Mouse (Mus musculus): ENCODE measurements around the gene Mmp19. TPM values are rescaled to one million over a fixed set of nuclear protein-coding genes. Genes with fewer than 3 reads are reported as not detected.
A peak's percentile ranks its signal among the peaks of the same experiment; 100 is the strongest.

Gene Mmp19
- polyA plus RNA-seq (2014; fragmentation: Nextera tagmentation; extraction: Ambion mirVana) = 0.43 and 0.72 TPM in 2 replicates

- DNase-seq (ENCODE audit: low spot score) (no peak), ATAC-seq (replicated peaks; ENCODE audit: low FRiP score, low TSS enrichment, low read depth) (no peak)
- Histone ChIP-seq H3K4me1 (replicated peaks; ENCODE audit: control insufficient read depth, insufficient read depth, low read length) (no peaks in the 10 kb centered on the region), H3K9me3 (ENCODE audit: control insufficient read depth, low read length) (no peaks in the 10 kb centered on the region), H3K27me3 (replicated peaks; ENCODE audit: control insufficient read depth, insufficient read depth, low read length) (no peaks in the 10 kb centered on the region), H3K4me2 (ENCODE audit: low read length) (no peak within 1 kb of the TSS), H3K4me3 (ENCODE audit: low read depth, low read length) (no peak within 1 kb of the TSS), H3K36me3 (ENCODE audit: control insufficient read depth, insufficient read depth, low read length) (no peaks in the 10 kb centered on the region), H3K9ac (ENCODE audit: low read length) (no peak within 1 kb of the TSS), H3K27ac (ENCODE audit: low read depth) (no peak within 1 kb of the TSS)
- WGBS = 64% methylated on average over 7 of the region's 7 CpGs
These were observed at the start of gene Mmp19 for GRCm38 (mm10) chr10:128790398-128791124. Mmp19 (plus strand) TSS chr10:128790910.

DNA sequence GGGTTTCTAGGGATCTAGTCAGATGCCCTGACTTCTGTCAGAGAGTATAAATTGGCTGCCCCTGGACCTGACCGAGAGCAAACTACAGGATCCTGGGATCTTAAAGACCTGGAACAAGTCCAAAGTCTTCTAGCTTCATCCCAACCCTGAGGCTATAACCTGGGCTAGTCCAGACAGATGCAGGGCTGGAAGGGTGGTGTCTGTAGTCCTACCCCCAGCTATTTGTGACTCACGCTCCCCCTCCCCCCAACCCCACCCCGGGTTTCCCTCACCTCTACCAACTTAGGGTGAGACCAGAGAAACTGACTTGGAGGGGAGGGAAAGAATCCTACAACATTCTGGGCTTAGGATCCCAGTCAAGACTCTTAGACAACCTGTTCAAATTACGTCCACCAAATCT is 48.1 kb upstream of the Mmp19 start:
- no peaks in the 10 kb centered on the region; the same call in none of the 2 replicates for H3K4me1 ChIP-seq (replicated peaks; ENCODE audit: control insufficient read depth, insufficient read depth, low read length)
- H3K4me2 ChIP-seq (ENCODE audit: low read length) = peak overlapping the region; percentile 96
- H3K36me3 ChIP-seq (ENCODE audit: control insufficient read depth, insufficient read depth, low read length) = no peaks in the 10 kb centered on the region
- H3K9me3 ChIP-seq (ENCODE audit: control insufficient read depth, low read length) = no peaks in the 10 kb centered on the region
- no peak overlapping the region for H3K27ac ChIP-seq (ENCODE audit: low read depth)
- WGBS = 40% methylated on average over 4 of the region's 4 CpGs
- H3K4me3 ChIP-seq (ENCODE audit: low read depth, low read length) = no peak overlapping the region
- H3K9ac ChIP-seq (ENCODE audit: low read length) = no peak overlapping the region
- H3K27me3 ChIP-seq (replicated peaks; ENCODE audit: control insufficient read depth, insufficient read depth, low read length) = peaks cover 10% of the 10 kb centered on the region
- ATAC-seq (replicated peaks; ENCODE audit: low FRiP score, low TSS enrichment, low read depth) (no peak), DNase-seq (ENCODE audit: low spot score) (no peak)

DNA sequence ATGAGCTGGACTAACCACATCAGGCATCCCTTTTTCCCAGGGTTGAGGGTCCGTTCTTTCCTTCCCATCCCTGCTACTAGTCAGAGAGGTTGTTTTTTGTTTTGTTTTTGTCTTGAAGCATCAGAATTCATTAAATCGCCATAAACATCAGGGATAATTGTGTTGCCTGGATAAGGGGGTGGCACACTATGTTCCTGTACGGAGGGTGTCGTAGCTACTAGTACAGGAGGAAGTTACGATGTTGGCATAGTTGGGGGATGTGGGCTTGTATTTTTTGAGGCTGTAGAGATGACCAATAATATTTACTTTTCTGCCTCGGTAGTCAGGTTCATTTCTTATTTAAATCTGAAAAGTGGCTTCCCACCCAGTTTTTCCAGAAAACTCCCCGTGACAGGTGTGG is 47.5 kb upstream of the Mmp19 start:
- no peaks in the 10 kb centered on the region for H3K9me3 ChIP-seq (ENCODE audit: control insufficient read depth, low read length)
- no peak for DNase-seq (ENCODE audit: low spot score)
- H3K27ac ChIP-seq (ENCODE audit: low read depth) = no peak overlapping the region
- H3K9ac ChIP-seq (ENCODE audit: low read length) = peak overlapping the region; percentile 63
- H3K4me3 ChIP-seq (ENCODE audit: low read depth, low read length) = peak overlapping the region; percentile 62
- peaks cover 10% of the 10 kb centered on the region for H3K27me3 ChIP-seq (replicated peaks; ENCODE audit: control insufficient read depth, insufficient read depth, low read length)
- peak overlapping the region; percentile 96 for H3K4me2 ChIP-seq (ENCODE audit: low read length)
- 6% methylated on average over 7 of the region's 7 CpGs for WGBS
- no peaks in the 10 kb centered on the region; the same call in none of the 2 replicates for H3K4me1 ChIP-seq (replicated peaks; ENCODE audit: control insufficient read depth, insufficient read depth, low read length)
- no peak for ATAC-seq (replicated peaks; ENCODE audit: low FRiP score, low TSS enrichment, low read depth)
- H3K36me3 ChIP-seq (ENCODE audit: control insufficient read depth, insufficient read depth, low read length) = no peaks in the 10 kb centered on the region

DNA sequence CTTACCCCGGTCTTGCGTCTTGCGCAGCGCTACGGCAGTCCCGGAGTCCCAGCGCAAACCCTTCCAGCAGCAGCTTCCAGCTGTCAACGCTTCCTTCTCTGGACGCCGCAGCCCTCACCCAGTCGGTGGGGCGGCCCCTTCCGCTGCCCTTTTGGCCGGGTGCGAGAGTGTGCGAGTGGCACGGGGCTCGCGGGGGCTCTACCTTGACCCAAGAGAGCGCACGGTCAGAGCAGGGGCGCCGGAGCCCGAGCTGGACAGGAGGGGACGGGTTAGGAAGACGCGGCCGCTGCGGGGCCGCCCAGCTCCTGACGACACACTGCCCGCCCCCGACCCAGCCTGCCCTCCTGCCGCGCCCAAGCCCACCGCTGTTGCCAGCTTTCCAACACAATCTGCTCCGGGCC is 46.9 kb upstream of the Mmp19 start:
- Histone ChIP-seq H3K27ac (ENCODE audit: low read depth) (no peak overlapping the region), H3K27me3 (replicated peaks; ENCODE audit: control insufficient read depth, insufficient read depth, low read length) (peaks cover 10% of the 10 kb centered on the region), H3K9ac (ENCODE audit: low read length) (peak overlapping the region; percentile 63), H3K36me3 (ENCODE audit: control insufficient read depth, insufficient read depth, low read length) (no peaks in the 10 kb centered on the region), H3K9me3 (ENCODE audit: control insufficient read depth, low read length) (no peaks in the 10 kb centered on the region), H3K4me1 (replicated peaks; ENCODE audit: control insufficient read depth, insufficient read depth, low read length) (no peaks in the 10 kb centered on the region; the same call in none of the 2 replicates), H3K4me2 (ENCODE audit: low read length) (peak overlapping the region; percentile 96), H3K4me3 (ENCODE audit: low read depth, low read length) (peak overlapping the region; percentile 62)
- ATAC-seq (replicated peaks; ENCODE audit: low FRiP score, low TSS enrichment, low read depth) (0 out of 2 replicates have a peak, but pooled peaks have one; percentile 29), DNase-seq (ENCODE audit: low spot score) (peak; percentile 85)
- WGBS = under 1% methylated on average over 30 of the region's 37 CpGs

DNA sequence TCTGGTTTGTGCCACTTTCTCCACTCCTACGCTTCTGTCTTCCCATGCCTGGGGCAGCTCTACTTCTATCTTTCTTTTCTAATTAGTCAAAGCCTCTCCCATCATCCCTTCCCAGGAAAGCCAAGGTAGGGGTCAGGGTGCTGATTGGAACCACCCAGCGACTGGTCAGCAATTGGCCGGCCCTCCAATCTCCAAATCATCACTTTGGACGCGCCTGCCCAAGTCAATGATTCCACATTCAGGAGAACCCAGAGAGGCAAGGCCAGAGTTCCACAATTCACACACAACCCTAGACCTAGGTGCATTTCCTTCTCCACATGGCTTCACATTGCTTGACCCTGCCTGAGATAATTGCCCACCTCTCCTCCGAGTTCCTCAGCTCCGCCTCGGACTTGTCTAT is 46.5 kb upstream of the Mmp19 start:
- Histone ChIP-seq H3K36me3 (ENCODE audit: control insufficient read depth, insufficient read depth, low read length) (no peaks in the 10 kb centered on the region), H3K4me1 (replicated peaks; ENCODE audit: control insufficient read depth, insufficient read depth, low read length) (no peaks in the 10 kb centered on the region; the same call in none of the 2 replicates), H3K27me3 (replicated peaks; ENCODE audit: control insufficient read depth, insufficient read depth, low read length) (peaks cover 10% of the 10 kb centered on the region), H3K4me2 (ENCODE audit: low read length) (peak overlapping the region; percentile 96), H3K27ac (ENCODE audit: low read depth) (no peak overlapping the region), H3K4me3 (ENCODE audit: low read depth, low read length) (peak overlapping the region; percentile 62), H3K9me3 (ENCODE audit: control insufficient read depth, low read length) (no peaks in the 10 kb centered on the region), H3K9ac (ENCODE audit: low read length) (peak overlapping the region; percentile 63)
- DNase-seq (ENCODE audit: low spot score) (peak; percentile 64), ATAC-seq (replicated peaks; ENCODE audit: low FRiP score, low TSS enrichment, low read depth) (no peak)
- 33% methylated on average over 8 of the region's 8 CpGs for WGBS

DNA sequence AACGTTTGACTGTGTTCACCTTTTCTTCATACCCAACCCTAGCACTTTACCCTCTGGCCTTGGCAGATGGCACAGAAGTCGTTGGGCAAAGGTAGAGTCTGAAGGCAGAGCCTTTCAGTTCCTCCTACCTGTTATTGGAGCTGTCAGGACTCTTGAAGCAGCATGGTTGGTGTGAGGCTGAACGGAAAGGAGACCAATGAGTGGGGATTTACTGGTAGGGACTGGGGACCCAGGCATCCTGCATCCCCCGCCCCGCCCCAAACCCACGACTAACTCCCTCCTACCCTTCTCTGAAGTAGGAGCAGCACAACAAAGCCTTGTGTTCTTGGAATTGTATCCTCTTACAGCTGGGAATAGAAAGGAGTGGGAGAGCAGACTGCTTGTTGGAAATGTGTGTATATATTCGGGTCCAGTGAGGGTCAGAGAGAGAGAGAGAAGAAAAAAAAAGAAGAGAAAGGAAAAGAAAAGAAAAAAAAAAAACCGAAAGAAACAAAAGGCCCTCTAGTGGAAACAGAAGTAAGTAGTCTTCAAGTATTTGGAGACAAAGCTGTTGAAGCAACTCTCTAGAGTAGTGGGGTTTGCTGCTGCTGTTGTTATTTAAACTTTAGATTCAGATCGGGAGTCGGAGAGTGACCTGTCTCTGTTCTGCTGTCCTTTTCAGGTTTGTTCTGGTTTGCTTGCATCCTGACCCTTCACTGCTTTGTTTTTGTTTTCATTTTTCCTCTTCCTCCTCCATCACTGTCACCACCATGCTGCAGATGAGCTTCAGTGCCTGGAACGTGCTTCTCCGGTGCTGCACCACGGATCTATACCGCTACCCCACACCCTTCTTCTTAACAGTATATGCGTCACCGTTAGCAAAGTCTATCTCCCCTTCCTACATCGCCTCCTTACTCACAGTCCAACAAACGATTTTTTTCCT is 45.8 kb upstream of the Mmp19 start, which contains the start of gene Dgka:
Dgka (minus strand) TSS at position 176 of the 922 bp plus-strand sequence.
- H3K9ac ChIP-seq (ENCODE audit: low read length) = peak within 1 kb of the TSS; percentile 63
- H3K36me3 ChIP-seq (ENCODE audit: control insufficient read depth, insufficient read depth, low read length) = no peaks in the 10 kb centered on the region
- DNase-seq (ENCODE audit: low spot score) (peak; percentile 65), ATAC-seq (replicated peaks; ENCODE audit: low FRiP score, low TSS enrichment, low read depth) (no peak)
- no peak within 1 kb of the TSS for H3K27ac ChIP-seq (ENCODE audit: low read depth)
- H3K4me2 ChIP-seq (ENCODE audit: low read length) = peak within 1 kb of the TSS; percentile 96
- H3K4me1 ChIP-seq (replicated peaks; ENCODE audit: control insufficient read depth, insufficient read depth, low read length) = peaks cover 1% of the 10 kb centered on the region
- H3K9me3 ChIP-seq (ENCODE audit: control insufficient read depth, low read length) = no peaks in the 10 kb centered on the region
- peaks cover 10% of the 10 kb centered on the region for H3K27me3 ChIP-seq (replicated peaks; ENCODE audit: control insufficient read depth, insufficient read depth, low read length)
- 21% methylated on average over 18 of the region's 18 CpGs for WGBS
- H3K4me3 ChIP-seq (ENCODE audit: low read depth, low read length) = peak within 1 kb of the TSS; percentile 62

GRCm38 (mm10) chr10:128745946-128746613 is 44.6 kb upstream of the Mmp19 start:
- Histone ChIP-seq H3K27ac (ENCODE audit: low read depth) (no peak overlapping the region), H3K9ac (ENCODE audit: low read length) (no peak overlapping the region), H3K4me1 (replicated peaks; ENCODE audit: control insufficient read depth, insufficient read depth, low read length) (peaks cover 4% of the 10 kb centered on the region), H3K36me3 (ENCODE audit: control insufficient read depth, insufficient read depth, low read length) (no peaks in the 10 kb centered on the region), H3K4me2 (ENCODE audit: low read length) (no peak overlapping the region), H3K4me3 (ENCODE audit: low read depth, low read length) (no peak overlapping the region), H3K27me3 (replicated peaks; ENCODE audit: control insufficient read depth, insufficient read depth, low read length) (peaks cover 10% of the 10 kb centered on the region), H3K9me3 (ENCODE audit: control insufficient read depth, low read length) (no peaks in the 10 kb centered on the region)
- no peak for ATAC-seq (replicated peaks; ENCODE audit: low FRiP score, low TSS enrichment, low read depth)
- WGBS = 92% methylated on average over 10 of the region's 10 CpGs
- DNase-seq (ENCODE audit: low spot score) = no peak

GRCm38 (mm10) chr10:128746972-128747645 is 43.6 kb upstream of the Mmp19 start:
- H3K27ac ChIP-seq (ENCODE audit: low read depth) = peak overlapping the region; percentile 98
- peak overlapping the region; percentile 91 for H3K4me2 ChIP-seq (ENCODE audit: low read length)
- DNase-seq (ENCODE audit: low spot score) (no peak), ATAC-seq (replicated peaks; ENCODE audit: low FRiP score, low TSS enrichment, low read depth) (no peak)
- WGBS = 40% methylated on average over 9 of the region's 9 CpGs
- peak overlapping the region; percentile 87 for H3K9ac ChIP-seq (ENCODE audit: low read length)
- H3K36me3 ChIP-seq (ENCODE audit: control insufficient read depth, insufficient read depth, low read length) = no peaks in the 10 kb centered on the region
- peak overlapping the region; percentile 83 for H3K4me3 ChIP-seq (ENCODE audit: low read depth, low read length)
- H3K27me3 ChIP-seq (replicated peaks; ENCODE audit: control insufficient read depth, insufficient read depth, low read length) = peaks cover 9% of the 10 kb centered on the region
- H3K4me1 ChIP-seq (replicated peaks; ENCODE audit: control insufficient read depth, insufficient read depth, low read length) = peaks cover 4% of the 10 kb centered on the region
- H3K9me3 ChIP-seq (ENCODE audit: control insufficient read depth, low read length) = no peaks in the 10 kb centered on the region

Measured in intestine, embryonic 14.5 days (tissue).